Mouse (Mus musculus) C2C12 (cell line): ENCODE measurements at regions not wholly inside any gene's neighbourhood (a gene's known extent, or its start where the extent isn't known, plus 50 kb on each side); places are given as distances from the start of the nearest gene placed in this dataset.

ENCODE experiments used
- CEBPB ChIP-seq: IDR thresholded peaks from one replicate; pipeline ENCODE4 v1.6.1; 2011; ENCODE audit warnings: low read depth, mild to moderate bottlenecking, control low read depth, moderate library complexity
- CTCF ChIP-seq: IDR thresholded peaks from one replicate; pipeline ENCODE4 v1.5.1; 2011; ENCODE audit not compliant: control insufficient read depth, insufficient read depth, insufficient read length
- MAX ChIP-seq: IDR thresholded peaks from one replicate; pipeline ENCODE4 v1.6.1; 2011; ENCODE audit warnings: mild to moderate bottlenecking, control low read depth
- MYOD1 ChIP-seq: IDR thresholded peaks from one replicate; pipeline ENCODE4 v1.6.1; 2011; ENCODE audit warnings: low read depth; ENCODE audit not compliant: control insufficient read depth, insufficient read length
- MYOG ChIP-seq: IDR thresholded peaks from one replicate; pipeline ENCODE4 v1.6.1; 2011; ENCODE audit not compliant: control insufficient read depth, insufficient read length; ENCODE audit errors: extremely low read depth
- USF1 ChIP-seq: IDR thresholded peaks from one replicate; pipeline ENCODE4 v1.6.1; 2011; ENCODE audit warnings: low read depth, mild to moderate bottlenecking, control low read depth, moderate library complexity

DNA sequence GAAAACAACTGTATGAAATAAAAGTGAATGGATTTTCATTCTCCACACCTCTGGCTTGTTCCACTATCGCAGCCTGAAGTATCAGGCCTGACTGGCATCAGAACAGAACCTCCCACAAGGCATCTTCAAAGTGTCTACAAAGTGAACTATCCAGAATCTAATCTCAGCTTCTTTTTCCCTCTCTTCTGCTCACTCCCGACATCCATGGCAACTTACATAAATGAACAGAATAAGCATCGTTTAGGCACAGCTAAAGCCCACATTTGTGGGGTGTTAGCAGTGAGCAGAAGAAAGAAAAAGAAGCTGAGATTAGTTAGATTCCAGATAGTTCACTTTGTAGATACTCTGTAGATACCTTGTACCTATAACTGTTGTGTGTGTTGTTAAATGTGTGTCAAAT, 182.0 kb downstream of the Lmo4 start:
- TF ChIP-seq CTCF (no peak), MYOD1 (no peak), CEBPB (no peak), MAX (no peak), USF1 (no peak), MYOG (no peak)
